Mouse (Mus musculus): ENCODE measurements at regions not wholly inside any gene's neighbourhood (a gene's known extent, or its start where the extent isn't known, plus 50 kb on each side); places are given as distances from the start of the nearest gene placed in this dataset.

DNA sequence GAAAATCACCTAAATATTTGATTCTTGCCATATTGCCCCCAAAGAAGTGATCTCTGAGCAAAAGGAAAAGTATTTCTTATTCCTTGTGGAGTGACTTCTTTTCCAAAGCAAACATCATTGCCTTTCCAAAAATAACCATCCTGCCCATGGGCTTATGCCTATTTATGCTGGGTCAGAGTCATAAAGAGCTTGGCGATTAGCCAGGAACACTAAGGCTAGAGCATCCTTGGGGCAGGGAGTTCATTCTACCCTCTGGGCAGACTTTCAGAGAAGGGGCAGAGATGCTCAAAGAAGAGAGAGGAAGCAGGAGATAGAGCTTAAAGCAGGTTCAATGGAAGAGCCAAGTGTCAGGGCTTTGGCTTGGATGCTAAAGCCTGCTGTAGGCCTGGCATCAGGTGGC is 203.1 kb upstream of the Gmds start:
- DNase-seq (ENCODE audit: low spot score) = no peak

DNA sequence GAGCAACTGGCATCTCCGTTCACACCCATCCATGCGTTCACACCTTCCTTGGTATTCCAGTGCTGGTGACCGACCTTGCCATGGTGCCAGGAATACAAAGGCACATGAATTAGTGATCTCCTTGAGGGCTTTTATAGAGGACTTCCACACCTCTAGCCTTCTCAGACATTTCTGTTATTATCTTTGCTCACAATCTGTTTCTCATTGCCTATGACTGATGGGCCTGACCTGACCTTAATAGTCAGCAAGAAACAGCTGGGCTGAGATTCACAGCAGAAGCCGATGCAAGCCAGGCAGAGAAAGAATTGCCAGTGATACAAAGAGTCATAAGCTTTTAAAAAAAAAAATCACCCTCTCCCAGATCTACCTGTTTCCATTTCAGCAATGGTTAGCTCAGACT is 197.7 kb upstream of the Gmds start:
- no peak for DNase-seq (ENCODE audit: low spot score)

DNA sequence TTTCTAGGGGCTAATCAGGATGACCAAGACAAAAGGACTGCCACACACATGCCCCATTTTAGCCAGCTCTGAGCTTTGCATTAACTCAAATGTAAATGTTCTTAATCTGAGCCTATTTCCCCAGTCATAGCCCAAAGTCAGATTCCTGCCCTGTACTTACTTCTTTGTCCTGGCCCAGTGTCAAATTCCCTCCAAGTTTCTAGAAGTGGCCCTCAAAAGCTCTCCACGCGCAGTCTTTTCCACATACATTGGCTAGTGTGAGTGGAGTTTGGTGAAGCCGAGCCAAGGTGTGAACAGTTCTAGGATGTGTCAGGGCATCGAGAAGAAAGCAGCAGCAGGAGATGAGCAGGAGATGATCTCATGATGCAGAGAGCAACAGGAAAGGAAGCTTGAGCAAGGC is 197.1 kb upstream of the Gmds start:
- DNase-seq (ENCODE audit: low spot score) = no peak

DNA sequence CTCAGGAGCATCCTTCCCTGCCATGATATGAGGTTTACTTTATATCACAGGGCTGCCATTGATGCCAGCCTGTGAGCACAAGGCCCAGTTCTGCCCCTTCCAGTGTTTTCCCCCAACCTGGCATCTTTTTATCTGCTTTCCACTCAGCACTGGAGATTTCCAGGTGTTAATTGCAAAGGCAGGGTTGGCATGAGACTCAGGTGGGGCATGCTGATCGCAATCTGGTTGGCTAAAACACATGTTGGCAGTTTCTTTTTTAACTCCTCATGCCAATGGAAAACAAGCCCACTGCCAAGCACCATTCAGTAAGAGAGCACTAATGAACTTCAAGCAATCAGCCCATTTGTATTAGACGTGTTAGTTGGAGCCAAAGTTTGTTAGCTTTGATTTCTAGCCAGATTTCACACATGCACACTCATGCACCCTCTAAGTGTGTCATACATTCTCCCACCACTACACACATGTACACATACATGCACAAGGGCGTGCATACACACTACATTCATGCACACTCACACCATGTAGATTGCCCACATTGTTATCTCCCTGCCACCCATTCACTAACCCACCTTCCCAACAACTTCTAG is 192.5 kb upstream of the Gmds start:
- DNase-seq (ENCODE audit: low spot score) = no peak

DNA sequence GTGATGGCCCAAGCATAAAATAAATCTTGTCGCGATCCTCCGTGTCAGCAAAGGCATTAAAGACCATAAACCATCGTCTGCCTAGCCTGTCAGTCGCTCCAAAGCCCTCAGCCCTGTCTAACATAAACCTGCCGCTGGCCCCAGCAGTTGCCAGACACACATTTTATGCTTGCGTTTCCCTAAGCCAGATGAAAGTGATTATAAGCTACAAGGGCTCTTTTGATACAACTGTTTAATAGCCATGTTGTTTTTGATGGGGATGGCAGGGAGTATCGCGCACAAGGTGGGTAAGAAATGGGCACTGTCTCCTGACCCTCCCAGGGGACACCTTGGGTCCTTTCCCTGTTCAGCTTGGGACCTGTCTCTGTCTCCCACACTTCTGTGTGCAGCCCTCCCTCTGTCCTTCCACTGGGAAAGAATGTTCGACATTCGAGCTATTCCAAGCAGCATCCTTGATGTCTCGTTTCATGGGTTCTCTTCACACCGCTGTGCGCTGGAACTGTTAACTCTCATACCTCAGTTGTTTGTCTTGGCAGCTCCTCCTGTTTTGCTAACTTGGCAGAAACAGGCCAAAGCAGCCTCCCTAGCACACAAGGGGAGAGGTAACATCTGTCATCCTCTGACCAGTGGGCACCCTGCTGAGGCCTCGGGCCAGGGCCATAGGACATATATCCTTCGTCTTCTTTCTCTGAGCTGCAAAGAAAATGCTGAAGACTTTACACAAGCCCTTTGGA is 180.2 kb upstream of the Gmds start:
- no peak for DNase-seq (ENCODE audit: low spot score)

DNA sequence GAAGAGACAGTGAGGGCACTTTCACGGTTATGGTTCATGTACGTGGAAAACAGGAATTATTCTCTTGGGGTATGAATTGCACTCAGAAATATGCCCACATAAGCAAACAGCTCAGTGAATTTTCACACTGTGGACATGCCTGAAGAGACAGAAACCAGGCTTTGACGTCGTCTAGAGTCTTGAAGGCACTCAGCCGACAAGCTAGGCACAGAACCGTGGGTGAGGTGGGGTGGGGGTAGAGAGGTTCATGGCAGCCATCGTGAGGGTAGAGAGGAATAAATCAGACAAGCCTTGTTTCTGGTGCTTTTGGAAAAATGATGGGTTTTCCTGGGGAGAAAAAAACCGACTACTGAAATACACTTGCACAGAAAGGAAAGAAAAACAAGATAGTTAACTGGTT is 179.0 kb upstream of the Gmds start:
- DNase-seq (ENCODE audit: low spot score) = no peak

DNA sequence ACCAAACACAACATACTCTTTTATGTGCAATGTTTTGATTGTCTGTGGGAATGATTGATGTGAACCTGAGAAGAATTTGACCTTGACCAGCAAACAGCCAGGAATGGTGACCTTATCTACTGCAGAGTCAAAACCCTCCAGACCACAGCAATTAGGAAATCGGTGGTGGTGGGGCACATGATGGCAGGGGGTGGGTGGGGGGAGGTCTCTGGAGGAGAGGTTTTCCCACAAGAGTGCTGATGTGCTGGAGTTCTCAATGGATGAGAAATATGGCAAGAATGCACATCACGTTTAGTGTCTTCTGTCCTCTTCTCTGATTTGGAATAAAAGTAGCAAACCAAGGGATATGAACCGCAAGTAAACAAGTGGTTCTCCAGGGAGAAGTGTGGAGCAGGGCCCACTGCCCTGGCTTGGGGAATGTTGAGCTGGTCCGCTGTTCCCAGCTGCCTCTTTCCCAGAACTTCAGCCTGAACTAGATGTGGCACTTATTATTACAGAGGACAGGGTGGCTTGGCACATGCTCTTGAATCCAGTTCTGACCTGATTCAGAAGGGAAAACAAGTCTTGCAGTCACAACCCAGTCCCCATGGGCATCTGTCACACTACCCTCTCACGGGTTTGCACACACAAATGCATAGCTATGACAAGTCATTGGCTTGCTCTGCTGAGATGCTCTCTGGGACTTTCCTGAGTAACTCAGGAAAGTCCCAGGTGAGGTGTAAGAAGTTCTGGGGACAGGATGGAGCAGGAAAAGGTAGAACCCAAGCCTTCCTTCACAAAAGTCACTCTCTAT is 170.9 kb upstream of the Gmds start:
- no peak for DNase-seq (ENCODE audit: low spot score)

DNA sequence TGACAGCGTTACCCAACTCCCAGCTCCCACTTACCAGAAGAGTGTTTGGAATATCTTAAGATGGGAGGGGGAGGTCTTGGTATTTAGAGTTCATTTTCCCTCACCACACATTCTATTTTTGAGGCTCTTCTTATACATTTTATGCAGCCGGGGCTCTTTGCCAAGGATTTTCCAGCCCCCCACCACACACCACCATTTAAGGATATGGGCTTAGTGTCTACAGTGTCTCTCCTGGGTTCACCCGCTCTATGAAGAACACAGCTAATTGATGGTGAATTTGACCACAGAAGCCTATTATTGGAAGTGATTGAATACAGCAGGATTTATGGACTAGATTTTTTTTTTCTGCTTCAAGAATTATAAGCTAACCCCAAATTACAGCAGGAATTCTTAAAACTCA is 169.9 kb upstream of the Gmds start:
- no peak for DNase-seq (ENCODE audit: low spot score)

DNA sequence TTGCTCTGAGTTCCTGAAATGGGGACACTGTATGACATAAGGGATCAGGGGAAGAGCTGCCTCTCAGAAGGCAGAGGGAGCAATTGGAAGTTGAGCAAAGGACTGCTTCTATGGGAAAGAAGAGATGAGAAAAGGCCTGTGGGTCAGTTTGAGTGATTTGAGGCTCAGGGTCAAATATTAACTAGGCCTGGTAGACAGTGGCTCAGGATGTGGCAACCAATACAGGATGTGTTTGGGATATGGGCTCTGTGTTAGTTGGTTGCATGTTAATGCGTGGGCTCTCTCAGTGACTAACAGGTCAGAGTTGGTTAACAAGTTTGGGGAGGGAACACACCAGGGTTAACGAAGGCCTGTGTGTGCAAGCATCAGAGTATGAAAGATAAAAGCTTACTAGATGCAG is 169.3 kb upstream of the Gmds start:
- DNase-seq (ENCODE audit: low spot score) = no peak

DNA sequence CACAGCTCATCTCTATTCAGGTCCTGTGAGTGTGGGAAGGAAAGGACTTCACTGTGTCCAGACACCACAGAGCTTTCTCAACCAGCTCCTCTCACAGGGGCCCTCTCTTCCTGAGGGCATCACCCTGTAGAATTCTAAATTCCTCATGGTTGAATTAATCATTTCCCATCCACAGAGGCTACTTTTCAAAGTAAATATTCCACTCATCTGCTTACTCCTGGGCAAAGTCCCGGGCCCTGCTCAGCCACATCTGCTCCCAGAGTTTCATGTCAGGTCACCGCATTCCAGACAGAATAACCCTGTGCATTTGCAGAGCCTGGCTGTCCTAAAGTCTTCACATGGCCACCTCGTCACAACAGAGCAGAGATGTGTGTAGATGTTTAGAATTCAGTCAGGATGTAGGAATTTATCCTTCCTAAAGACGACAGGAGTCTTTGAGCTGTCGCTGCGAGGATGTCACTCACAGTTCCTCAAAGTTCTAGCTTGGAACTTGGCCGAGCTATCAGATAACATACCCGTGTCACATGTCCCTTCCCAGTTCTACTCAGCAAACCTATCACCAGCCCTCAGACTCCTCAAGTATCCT is 159.8 kb upstream of the Gmds start:
- no peak for DNase-seq (ENCODE audit: low spot score)

DNA sequence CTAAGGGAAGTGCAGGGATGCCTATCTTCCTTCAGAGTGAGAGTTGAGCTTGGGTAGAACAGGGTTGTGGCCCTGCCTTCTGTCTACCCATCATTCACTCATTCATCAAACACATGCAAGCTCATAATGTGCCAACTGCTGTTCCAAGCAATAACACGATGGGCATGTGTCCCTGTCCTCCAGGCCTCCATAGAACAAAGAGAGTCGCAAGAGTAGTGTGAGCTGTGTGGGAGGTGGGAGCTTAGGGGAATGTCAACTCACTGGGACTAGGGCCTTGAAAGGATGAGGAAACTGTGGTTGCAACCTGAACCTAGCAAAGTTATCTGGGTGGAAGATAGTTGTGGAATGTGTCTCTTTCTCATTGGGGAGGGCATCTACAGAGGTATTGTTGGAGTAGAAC is 157.7 kb upstream of the Gmds start:
- DNase-seq (ENCODE audit: low spot score) = no peak

DNA sequence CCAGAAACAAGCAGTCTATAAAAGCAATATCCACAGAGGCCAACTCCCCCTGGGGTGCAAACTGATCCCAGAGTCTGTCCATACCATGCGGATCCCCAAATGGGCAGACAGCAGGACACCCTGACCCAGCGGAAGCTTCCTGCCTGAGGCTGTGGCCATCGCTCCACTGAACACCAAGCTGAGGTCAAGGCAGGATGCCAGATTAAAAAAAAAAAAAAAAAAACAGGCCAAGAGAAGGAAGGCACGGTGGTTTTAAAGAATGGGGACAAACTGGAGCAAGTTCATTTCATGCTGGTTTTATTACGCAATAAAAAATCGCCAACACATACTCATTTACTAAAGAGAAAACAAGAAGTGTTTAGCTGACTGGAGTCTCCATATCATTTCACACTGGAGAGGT is 156.5 kb upstream of the Gmds start:
- no peak for DNase-seq (ENCODE audit: low spot score)

DNA sequence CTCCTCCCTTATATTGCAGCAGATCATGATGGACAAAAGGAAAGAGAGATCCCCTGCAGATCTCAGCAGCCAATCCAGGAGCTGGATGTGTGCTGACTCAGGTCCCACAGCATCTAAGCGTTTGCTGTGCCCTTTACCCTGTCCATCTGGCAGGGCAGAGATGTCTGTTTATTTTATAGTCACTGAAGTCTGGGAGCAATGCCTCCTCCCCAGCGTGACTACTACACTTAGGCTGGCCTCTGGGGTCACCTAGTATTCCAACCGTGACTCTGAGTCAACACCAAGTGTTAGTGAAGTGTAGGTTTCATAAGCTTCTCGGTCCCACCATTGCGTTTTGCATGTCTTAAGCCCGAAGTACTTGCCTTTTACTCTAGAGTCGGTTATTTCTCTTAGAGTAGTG is 155.3 kb upstream of the Gmds start:
- no peak for DNase-seq (ENCODE audit: low spot score)

DNA sequence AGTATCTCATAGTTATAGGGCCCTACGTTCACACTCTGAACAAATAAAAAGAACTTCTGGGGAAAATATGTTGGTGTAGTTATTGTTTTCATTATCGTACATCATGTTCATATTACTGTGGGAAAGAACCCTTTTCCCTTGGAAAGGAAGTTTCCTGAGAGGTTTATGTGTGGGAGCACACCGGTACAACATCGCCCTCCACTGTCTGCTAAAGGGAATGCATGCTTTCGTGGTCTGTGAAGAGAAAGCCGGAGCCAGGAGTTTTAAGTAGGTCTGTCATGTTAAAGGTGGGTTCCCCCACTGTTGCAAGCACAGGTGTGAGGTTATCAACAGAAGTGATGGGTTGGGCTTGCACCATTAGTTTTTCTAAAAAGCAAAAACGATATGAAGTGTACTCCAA is 154.8 kb upstream of the Gmds start:
- DNase-seq (ENCODE audit: low spot score) = no peak

DNA sequence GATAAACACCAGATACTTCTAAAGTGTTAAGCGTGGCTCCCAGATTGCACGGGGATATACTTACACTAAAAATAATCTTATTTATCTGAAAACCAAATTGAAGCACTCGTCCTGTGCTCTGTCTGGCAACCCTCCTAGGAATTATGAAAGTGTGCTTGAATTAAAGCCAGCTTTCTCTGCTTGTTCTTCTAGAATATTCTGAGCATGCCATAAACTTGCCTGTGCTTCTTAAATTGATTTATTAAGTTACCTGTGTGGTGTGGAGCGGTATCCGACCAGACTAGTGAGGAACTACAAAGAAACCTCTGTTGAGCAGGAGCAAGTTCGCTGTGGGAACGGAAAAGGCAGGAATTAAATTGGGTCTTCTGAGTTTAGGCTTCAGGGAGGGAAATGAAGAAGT is 154.0 kb upstream of the Gmds start:
- DNase-seq (ENCODE audit: low spot score) = no peak

DNA sequence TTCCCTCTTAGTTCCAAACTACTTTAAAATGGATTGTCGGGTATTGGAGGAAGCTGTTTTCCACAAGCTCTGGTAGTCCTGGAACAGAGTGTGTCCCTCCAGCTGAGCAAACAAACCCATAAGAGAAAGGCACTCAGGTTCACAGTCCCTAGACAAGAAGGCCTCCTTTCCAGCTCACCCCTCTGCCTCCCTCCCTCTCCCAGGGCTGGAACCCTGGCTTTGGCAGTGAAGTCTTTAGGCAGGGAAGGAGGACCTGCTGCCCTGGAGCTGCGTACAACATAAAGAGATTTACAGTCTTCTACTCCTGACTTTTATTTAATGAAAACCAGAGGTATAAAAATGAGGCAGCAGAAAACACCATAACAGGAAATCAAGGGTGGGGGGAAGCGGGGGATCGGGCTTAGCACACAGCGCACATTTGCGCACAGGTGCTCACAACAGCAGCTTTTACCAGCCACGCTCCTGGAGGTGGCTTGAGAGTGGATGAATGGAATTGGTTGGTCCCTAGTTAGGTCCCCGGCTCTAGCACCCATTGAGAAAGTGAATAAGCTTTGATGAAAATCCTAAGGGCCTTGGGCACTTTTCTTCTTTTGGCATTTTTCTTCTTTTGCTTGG is 143.0 kb upstream of the Gmds start:
- DNase-seq (ENCODE audit: low spot score) = no peak

DNA sequence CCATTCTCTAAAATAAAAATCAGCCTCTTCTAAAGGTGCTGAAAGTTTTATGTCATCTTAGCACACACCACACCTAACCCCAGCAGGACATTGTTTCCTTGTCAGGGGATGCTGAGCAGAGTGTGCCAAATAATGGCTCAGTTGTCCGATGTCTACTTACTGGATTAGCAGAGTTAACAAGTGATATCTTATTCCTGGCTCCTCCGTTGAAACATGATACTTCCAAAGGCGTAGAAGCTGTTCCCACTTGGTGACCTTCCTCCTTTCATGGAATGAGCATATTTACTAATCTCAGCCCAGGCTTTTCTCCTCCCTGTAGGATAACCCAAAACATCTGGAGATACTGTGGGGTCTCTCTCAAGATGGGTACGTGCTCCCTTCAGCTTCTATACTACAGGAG is 141.5 kb upstream of the Gmds start:
- DNase-seq (ENCODE audit: low spot score) = no peak

DNA sequence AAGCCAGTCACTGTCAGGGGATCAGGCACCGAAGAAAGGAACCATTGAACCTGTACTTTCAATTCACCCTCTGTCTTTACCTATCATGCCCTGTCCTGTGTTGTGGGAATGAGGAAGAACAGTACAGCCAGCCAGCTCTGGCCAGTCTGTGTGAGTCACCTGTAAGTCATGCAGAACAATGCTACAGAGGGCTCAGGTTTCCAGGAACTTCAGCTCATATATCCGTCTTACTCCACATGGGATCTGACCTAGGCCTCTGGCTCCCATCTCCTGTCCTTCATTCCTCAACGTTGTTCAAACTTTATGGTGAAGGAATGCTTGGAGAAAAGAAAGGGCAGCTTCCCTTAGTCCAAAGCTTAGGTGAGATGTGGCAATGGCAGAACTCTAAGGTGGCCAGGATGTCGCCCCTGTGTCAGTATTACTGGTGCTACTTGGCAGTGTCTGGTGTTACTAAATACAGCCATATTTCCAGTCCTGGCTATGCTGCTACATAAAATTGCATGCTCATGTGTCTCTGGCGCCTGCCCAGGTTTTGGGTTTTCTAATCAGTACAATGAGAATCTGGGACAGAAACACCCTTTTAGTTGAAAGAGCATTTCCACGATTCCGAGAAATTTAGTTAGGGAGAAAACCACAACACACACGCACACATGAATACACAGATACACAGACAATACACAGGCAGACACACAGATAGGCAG is 140.7 kb upstream of the Gmds start:
- DNase-seq (ENCODE audit: low spot score) = no peak

DNA sequence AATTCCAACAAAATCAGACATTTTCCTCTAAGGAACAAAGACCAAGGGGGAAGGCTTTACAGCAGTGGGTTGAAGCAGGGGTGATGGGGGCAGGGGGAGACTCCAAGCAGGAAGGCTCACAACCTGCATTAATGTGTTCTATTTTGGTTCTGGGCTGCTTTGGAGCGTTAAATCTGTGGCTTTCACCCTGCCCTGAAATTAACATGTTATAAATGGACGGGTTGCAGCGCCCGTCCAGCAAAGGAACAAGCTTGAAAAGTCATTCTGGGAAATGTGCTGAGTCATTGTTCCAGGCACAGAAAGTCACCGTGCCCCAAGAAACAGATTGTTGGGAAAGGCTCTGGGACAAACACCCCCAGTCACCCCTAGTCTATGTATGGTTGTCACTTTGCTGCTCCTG is 127.2 kb upstream of the Gmds start:
- DNase-seq (ENCODE audit: low spot score) = no peak

DNA sequence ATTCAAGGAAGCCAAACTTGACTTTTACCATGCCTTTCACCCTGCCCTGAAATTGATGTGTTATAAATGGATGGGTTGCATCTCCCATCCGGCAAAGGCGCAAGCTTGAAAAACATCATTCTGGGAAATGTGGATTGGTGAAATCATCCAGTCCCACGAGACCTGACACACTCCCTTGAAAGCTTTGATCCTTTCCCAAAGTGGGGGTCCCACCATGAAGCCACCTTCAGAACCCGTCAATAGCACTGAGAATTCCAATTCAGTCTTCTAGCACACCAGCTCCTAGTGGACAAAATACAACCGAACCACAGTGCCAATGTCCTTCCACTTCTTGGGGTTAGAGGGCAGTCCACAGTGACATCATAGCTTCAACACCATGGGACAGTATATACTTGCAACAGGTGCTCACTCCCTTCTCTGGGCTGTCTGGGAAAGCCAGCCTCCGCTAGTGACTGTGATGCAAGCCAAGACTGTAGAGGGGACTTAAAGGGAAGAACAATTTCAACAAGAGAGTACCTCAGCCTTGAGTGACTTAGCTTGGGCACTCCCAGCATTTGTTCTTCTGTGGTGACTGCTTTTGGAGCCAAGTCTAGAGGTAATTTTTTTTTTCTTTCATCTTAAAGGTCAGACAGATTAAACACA is 126.6 kb upstream of the Gmds start:
- DNase-seq (ENCODE audit: low spot score) = no peak

DNA sequence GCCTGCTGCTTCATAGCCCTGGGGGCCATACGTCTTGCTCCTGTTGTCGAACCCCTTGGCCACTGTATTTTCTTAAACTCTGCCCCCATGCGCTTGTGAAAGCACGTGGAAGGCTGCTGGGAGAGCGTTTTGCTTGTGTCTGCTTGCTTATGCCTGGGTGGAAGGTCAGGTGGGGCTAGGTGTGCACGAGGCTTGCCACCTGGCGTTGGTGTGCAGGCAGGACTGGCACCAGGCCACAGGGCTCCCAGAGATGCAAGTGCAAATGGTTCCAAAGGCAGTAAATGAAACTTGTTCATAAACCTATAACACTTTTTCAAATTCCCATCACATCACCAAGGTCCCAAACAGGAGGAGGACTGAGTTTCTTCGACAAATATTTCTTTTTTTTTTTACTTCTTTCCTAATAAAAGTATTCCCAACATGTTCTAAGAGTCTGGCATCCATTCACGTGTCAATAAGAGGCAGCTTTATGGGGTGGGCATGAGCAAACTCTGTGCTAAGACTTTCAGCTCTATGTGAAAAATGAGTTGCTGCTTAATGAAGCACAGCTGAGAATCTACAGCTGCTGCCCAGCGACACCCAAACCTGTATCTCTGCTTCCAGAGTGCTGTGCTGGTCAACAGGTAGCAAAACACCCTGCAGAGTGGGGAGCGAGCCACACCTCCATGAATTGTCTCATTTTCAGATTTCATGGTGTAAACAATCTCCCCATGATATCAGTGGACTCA is 116.0 kb upstream of the Gmds start:
- no peak for DNase-seq (ENCODE audit: low spot score)

Measured in T-cell, adult 2 months (primary cell).